Mouse (Mus musculus): Measurements from ENCODE around the gene Bmper. TPM values are rescaled to one million over a fixed set of nuclear protein-coding genes. Genes with fewer than 3 reads are reported as not detected.
A peak's percentile ranks its signal among the peaks of the same experiment; 100 is the strongest.

Gene Bmper
- 1 to 10 TPM; 3.6 to 5.1 TPM for total RNA-seq (2021)

GRCm38 (mm10) chr9:23222841-23223548, at the start of gene Bmper:
Gene Bmper (plus strand): TSS chr9:23223076.
- intact Hi-C loops (cut with DNase I), result no loop called here
- DNase-seq (ENCODE audit: low spot score), result peak; percentile 44

GRCm38 (mm10) chr9:23177476-23177875, 45.4 kb upstream of the Bmper start:
- intact Hi-C loops (cut with DNase I), result no loop called here
- DNase-seq (ENCODE audit: low spot score), result no peak

- intact Hi-C loops (cut with DNase I), result no loop called here
- DNase-seq (ENCODE audit: low spot score), result no peak
These were observed 35.7 kb upstream of the Bmper start for GRCm38 (mm10) chr9:23187181-23187580.

- no peak for DNase-seq (ENCODE audit: low spot score)
- intact Hi-C loops (cut with DNase I), result no loop called here
These were observed 34.7 kb upstream of the Bmper start for GRCm38 (mm10) chr9:23188136-23188535.

- no peak for DNase-seq (ENCODE audit: low spot score)
These were observed 31.9 kb upstream of the Bmper start for GRCm38 (mm10) chr9:23190950-23191349.

GRCm38 (mm10) chr9:23191431-23191830, 31.4 kb upstream of the Bmper start:
- no peak for DNase-seq (ENCODE audit: low spot score)
- intact Hi-C loops (cut with DNase I), result no loop called here

More at GRCm38 (mm10) chr9:23190950-23191349, 31.9 kb upstream of the Bmper start:
- intact Hi-C loops (cut with DNase I), result no loop called here

- no peak for DNase-seq (ENCODE audit: low spot score)
- intact Hi-C loops (cut with DNase I), result no loop called here
These were observed 30.1 kb upstream of the Bmper start for GRCm38 (mm10) chr9:23192567-23193331.

GRCm38 (mm10) chr9:23198996-23199395, 23.9 kb upstream of the Bmper start:
- intact Hi-C loops (cut with DNase I), result no loop called here
- DNase-seq (ENCODE audit: low spot score), result no peak

- intact Hi-C loops (cut with DNase I), result no loop called here
- no peak for DNase-seq (ENCODE audit: low spot score)
These were observed 23.0 kb upstream of the Bmper start for GRCm38 (mm10) chr9:23199841-23200240.

GRCm38 (mm10) chr9:23200828-23201227, 22.0 kb upstream of the Bmper start:
- DNase-seq (ENCODE audit: low spot score), result no peak
- intact Hi-C loops (cut with DNase I), result no loop called here

GRCm38 (mm10) chr9:23202431-23202830, 20.4 kb upstream of the Bmper start:
- DNase-seq (ENCODE audit: low spot score), result no peak
- intact Hi-C loops (cut with DNase I), result no loop called here

GRCm38 (mm10) chr9:23204339-23205288, 18.3 kb upstream of the Bmper start:
- intact Hi-C loops (cut with DNase I), result no loop called here
- DNase-seq (ENCODE audit: low spot score), result no peak

GRCm38 (mm10) chr9:23205304-23205703, 17.6 kb upstream of the Bmper start:
- intact Hi-C loops (cut with DNase I), result no loop called here
- no peak for DNase-seq (ENCODE audit: low spot score)

- intact Hi-C loops (cut with DNase I), result no loop called here
These were observed 17.1 kb upstream of the Bmper start for GRCm38 (mm10) chr9:23205757-23206156.

GRCm38 (mm10) chr9:23206181-23206580, 16.7 kb upstream of the Bmper start:
- no peak for DNase-seq (ENCODE audit: low spot score)
- intact Hi-C loops (cut with DNase I), result no loop called here

More at GRCm38 (mm10) chr9:23205757-23206156, 17.1 kb upstream of the Bmper start:
- DNase-seq (ENCODE audit: low spot score), result no peak

GRCm38 (mm10) chr9:23212303-23212702, 10.6 kb upstream of the Bmper start:
- DNase-seq (ENCODE audit: low spot score), result peak; percentile 60
- intact Hi-C loops (cut with DNase I), result loop anchor here (2.0 to 10.0 kb wide), 5 partner anchors 130 to 658 kb away; no protein-coding TSS in a partner anchor

- no peak for DNase-seq (ENCODE audit: low spot score)
- intact Hi-C loops (cut with DNase I), result loop anchor here (10.0 kb wide), 2 partner anchors 515 to 665 kb away; no protein-coding TSS in a partner anchor
These were observed 3.1 kb upstream of the Bmper start for GRCm38 (mm10) chr9:23219754-23220153.

GRCm38 (mm10) chr9:23221976-23222375, 900 bp upstream of the Bmper start:
- DNase-seq (ENCODE audit: low spot score), result no peak
- intact Hi-C loops (cut with DNase I), result no loop called here

- intact Hi-C loops (cut with DNase I), result no loop called here
- no peak for DNase-seq (ENCODE audit: low spot score)
These were observed 410 bp upstream of the Bmper start for GRCm38 (mm10) chr9:23222492-23222840.

GRCm38 (mm10) chr9:23223549-23224077, 737 bp downstream of the Bmper start:
- intact Hi-C loops (cut with DNase I), result no loop called here
- no peak for DNase-seq (ENCODE audit: low spot score)
